In genomic region chr9:44723521-44724041, GRCm38 (mm10) we compare ENCODE assay signal across 9 mouse cellular contexts. TPM values are rescaled to one million over a fixed set of nuclear protein-coding genes. Genes with fewer than 3 reads are reported as not detected.
A peak's percentile ranks its signal among the peaks of the same experiment; 100 is the strongest.
DNase-seq lines count a peak whose midpoint lies in the region; ATAC-seq and TF ChIP-seq lines count a peak whose summit lies in the region.
"Had no signal": no experiment of that assay in that cellular context is flagged by ENCODE, and none has a peak within 500 bp of the region (broad histone marks: within the 10 kb centered on the region; RNA-seq: fewer than 3 reads in every experiment).

No protein-coding gene starts in this region.

- peak; percentile 29 for DNase-seq in gastrocnemius, adult 2 months
- DNase-seq in gastrocnemius, adult 18-20 months (ENCODE audit: low spot score) = no peak
- DNase-seq in CD4-positive helper T cell, adult 2 months (ENCODE audit: low read depth, low spot score) = peak; percentile 56
- DNase-seq in ovary, postnatal 14 days (ENCODE audit: low spot score) = no peak
- no peak for DNase-seq in urinary bladder, adult 2 months (ENCODE audit: low spot score)
- DNase-seq in frontal cortex, postnatal 36 days (ENCODE audit: low spot score in 2 of 2) = no peak

- ATAC-seq in forebrain, embryonic 15.5 days (replicated peaks) = no peak
- ATAC-seq in limb, embryonic 12.5 days (ENCODE audit: insufficient number of reproducible peaks, insufficient read depth, low FRiP score, low TSS enrichment, low read depth) = no peak

- peak overlapping the region; percentile 7; the same call in 1 of the 2 replicates for H3K4me3 ChIP-seq in gastrocnemius, adult 2 months
- no peak overlapping the region for H3K4me3 ChIP-seq in forebrain, embryonic 15.5 days
- no peak overlapping the region for H3K4me3 ChIP-seq in limb, embryonic 12.5 days (replicated peaks)
- H3K4me3 ChIP-seq: erythroblast, embryonic 14.5 days had no signal

- no peaks in the 10 kb centered on the region for H3K9me3 ChIP-seq in forebrain, embryonic 15.5 days
- H3K9me3 ChIP-seq in limb, embryonic 12.5 days = no peaks in the 10 kb centered on the region

- 47% methylated on average over 11 of the region's 11 CpGs for WGBS in forebrain, embryonic 15.5 days
- 68% methylated on average over 11 of the region's 11 CpGs for WGBS in limb, embryonic 12.5 days

- peaks cover 65% of the 10 kb centered on the region for H3K4me1 ChIP-seq in forebrain, embryonic 15.5 days
- H3K4me1 ChIP-seq in limb, embryonic 12.5 days (replicated peaks) = peaks cover 48% of the 10 kb centered on the region

- no peaks in the 10 kb centered on the region for H3K27me3 ChIP-seq in forebrain, embryonic 15.5 days
- H3K27me3 ChIP-seq in limb, embryonic 12.5 days = no peaks in the 10 kb centered on the region

- H3K9ac ChIP-seq in forebrain, embryonic 15.5 days (replicated peaks) = no peak overlapping the region
- no peak overlapping the region for H3K9ac ChIP-seq in limb, embryonic 12.5 days (replicated peaks)

- peak overlapping the region; percentile 87 for H3K27ac ChIP-seq in gastrocnemius, adult 2 months
- peak overlapping the region; percentile 78 for H3K27ac ChIP-seq in forebrain, embryonic 15.5 days (replicated peaks)
- H3K27ac ChIP-seq in limb, embryonic 12.5 days = peak overlapping the region; percentile 60; the same call in 1 of the 2 replicates

- intact Hi-C loops in gastrocnemius, adult 2 months (cut with DNase I) = no loop called here

- H3K36me3 ChIP-seq in forebrain, embryonic 15.5 days = no peaks in the 10 kb centered on the region
- H3K36me3 ChIP-seq in limb, embryonic 12.5 days = peaks cover 65% of the 10 kb centered on the region

- no peak overlapping the region for H3K4me2 ChIP-seq in forebrain, embryonic 15.5 days (replicated peaks)
- no peak overlapping the region for H3K4me2 ChIP-seq in limb, embryonic 12.5 days

- no peak for TF ChIP-seq CTCF in gastrocnemius, adult 2 months (IDR thresholded peaks at IDR 0.05)

RNA-seq across cellular contexts. Expression of gene Phldb1, which starts 11.4 kb away (rescaled TPM):
- 10 to 100 TPM; 29.3 to 32.1 TPM for total RNA-seq in gastrocnemius, adult 2 months (2021)
- total RNA-seq in gastrocnemius, adult 18-20 months (2021) = 10 to 100 TPM; 29.0 to 35.9 TPM
- 46.4 and 50.0 TPM in 2 replicates for polyA plus RNA-seq in forebrain, embryonic 15.5 days (2015; fragmentation: Nextera tagmentation; extraction: Ambion mirVana)
- polyA plus RNA-seq in limb, embryonic 12.5 days (2016; fragmentation: Nextera tagmentation; extraction: Ambion mirVana) = 60.4 and 65.4 TPM in 2 replicates
- 75.3 and 87.2 TPM in 2 replicates for polyA plus RNA-seq in urinary bladder, adult 2 months (2012; rRNA removed)

RNA-seq across cellular contexts. Expression of gene Arcn1, which starts 44.1 kb away (rescaled TPM):
- 10 to 100 TPM; 83.0 to 85.3 TPM for total RNA-seq in gastrocnemius, adult 2 months (2021)
- total RNA-seq in gastrocnemius, adult 18-20 months (2021) = 10 to 100 TPM; 70.7 to 81.5 TPM
- 134 and 139 TPM in 2 replicates for polyA plus RNA-seq in forebrain, embryonic 15.5 days (2015; fragmentation: Nextera tagmentation; extraction: Ambion mirVana)
- 194 and 208 TPM in 2 replicates for polyA plus RNA-seq in limb, embryonic 12.5 days (2016; fragmentation: Nextera tagmentation; extraction: Ambion mirVana)
- polyA plus RNA-seq in urinary bladder, adult 2 months (2012; rRNA removed) = 64.2 and 77.2 TPM in 2 replicates

RNA-seq across cellular contexts. Expression of gene Ift46, which starts 44.1 kb away (rescaled TPM):
- total RNA-seq in gastrocnemius, adult 2 months (2021) = 10 to 100 TPM; 27.4 to 28.4 TPM
- 10 to 100 TPM; 23.3 to 27.5 TPM for total RNA-seq in gastrocnemius, adult 18-20 months (2021)
- polyA plus RNA-seq in forebrain, embryonic 15.5 days (2015; fragmentation: Nextera tagmentation; extraction: Ambion mirVana) = 174 and 179 TPM in 2 replicates
- 139 and 150 TPM in 2 replicates for polyA plus RNA-seq in limb, embryonic 12.5 days (2016; fragmentation: Nextera tagmentation; extraction: Ambion mirVana)
- polyA plus RNA-seq in urinary bladder, adult 2 months (2012; rRNA removed) = 82.5 and 94.1 TPM in 2 replicates

RNA-seq across cellular contexts. Expression of gene Treh, which starts 50.5 kb away (rescaled TPM):
- total RNA-seq in gastrocnemius, adult 2 months (2021) = not detected
- total RNA-seq in gastrocnemius, adult 18-20 months (2021) = not detected
- polyA plus RNA-seq in forebrain, embryonic 15.5 days (2015; fragmentation: Nextera tagmentation; extraction: Ambion mirVana) = not detected in 2 replicates
- polyA plus RNA-seq in limb, embryonic 12.5 days (2016; fragmentation: Nextera tagmentation; extraction: Ambion mirVana) = not detected in 2 replicates
- polyA plus RNA-seq in urinary bladder, adult 2 months (2012; rRNA removed) = not detected in 2 replicates
- polyA plus RNA-seq: erythroblast, embryonic 14.5 days had no signal

Comparison
In these comparisons a context has a peak if more than half of its experiments do, and no peak if none do; other contexts are left out.
1. DNase-seq: peak in gastrocnemius, adult 2 months (single experiment) and CD4-positive helper T cell, adult 2 months (single experiment); none in gastrocnemius, adult 18-20 months (single experiment), ovary, postnatal 14 days (single experiment), urinary bladder, adult 2 months (single experiment) and frontal cortex, postnatal 36 days (0 of 2).
2. Peak in every context shown above with its lines, with median percentiles within 50 percentile points of each other: H3K27ac ChIP-seq.